Mouse (Mus musculus) heart, postnatal 0 days (tissue): ENCODE data around the gene Fam163a. TPM values are rescaled to one million over a fixed set of nuclear protein-coding genes. Genes with fewer than 3 reads are reported as not detected.

Experiments used
- ATAC-seq: fragments of 200-750 bp; cut with Nextera tagmentation; 2 replicates; pipeline ENCODE4 v1.8.0; 2017; ENCODE audit warnings: low read depth, moderate number of reproducible peaks, moderate library complexity; ENCODE audit not compliant: insufficient read depth
- DNase-seq: peaks from one replicate; pipeline ENCODE4 v3.0.0-alpha.2; 2016; ENCODE audit warnings: low spot score
- H3K27ac ChIP-seq: fragments of 300-500 bp; sonication (generic); 2 replicates; pipeline ENCODE4 v1.5.1; 2014; ENCODE audit warnings: low read depth, mild to moderate bottlenecking
- H3K27me3 ChIP-seq: fragments of 300-500 bp; sonication (generic); 2 replicates; pipeline ENCODE4 v1.6.1; 2014; ENCODE audit warnings: low read length, mixed read lengths; ENCODE audit not compliant: control insufficient read depth, insufficient read depth
- H3K36me3 ChIP-seq: fragments of 300-500 bp; sonication (generic); replicated peaks from 2 replicates; pipeline ENCODE4 v1.6.1; 2014; ENCODE audit warnings: low read length, mixed read lengths; ENCODE audit not compliant: control insufficient read depth, insufficient read depth
- H3K4me1 ChIP-seq: fragments of 300-500 bp; sonication (generic); 2 replicates; pipeline ENCODE4 v1.6.1; 2014; ENCODE audit warnings: antibody characterized with exemption; ENCODE audit not compliant: control insufficient read depth, insufficient read depth
- H3K4me2 ChIP-seq: fragments of 300-500 bp; sonication (generic); 2 replicates; pipeline ENCODE4 v1.6.1; 2014; ENCODE audit warnings: low read depth, mild to moderate bottlenecking, low read length, moderate library complexity
- H3K4me3 ChIP-seq: fragments of 300-500 bp; sonication (generic); 2 replicates; pipeline ENCODE4 v1.5.1; 2014; ENCODE audit warnings: low read depth, low read length
- H3K9ac ChIP-seq: fragments of 300-500 bp; sonication (generic); replicated peaks from 2 replicates; pipeline ENCODE4 v1.6.1; 2014; ENCODE audit warnings: low read depth, low read length, mixed read lengths
- H3K9me3 ChIP-seq: fragments of 300-500 bp; sonication (generic); replicated peaks from 2 replicates; pipeline ENCODE4 v1.6.1; 2016; ENCODE audit warnings: low read length; ENCODE audit not compliant: control insufficient read depth
- CTCF ChIP-seq: IDR thresholded peaks from 2 replicates; pipeline ENCODE4 v1.5.1; 2016; ENCODE audit warnings: antibody characterized with exemption, control low read depth, low read depth
- EP300 ChIP-seq: IDR thresholded peaks from 2 replicates; pipeline ENCODE4 v1.6.1; 2016; ENCODE audit warnings: antibody characterized with exemption, low read depth
- WGBS: fragments of 180-500 bp; shearing (Covaris S2); extraction: QIAGEN DNeasy Blood & Tissue Kit; methylation state at CpG from one replicate; pipeline ENCODE4 v1.1.7; 2014; 5-methylcytosine and 5-hydroxymethylcytosine counted together
- polyA plus RNA-seq: library from polyadenylated mRNA; unstranded; fragments of >200 nt; fragmentation: Nextera tagmentation; extraction: Ambion mirVana; gene quantifications from 2 replicates; pipeline ENCODE4 v1.2.1, GENCODE M21; 2015
- total RNA-seq: library from RNA; depleted of rRNA; stranded (reverse); fragments of >200 nt; gene quantifications from 2 replicates; pipeline ENCODE4 v1.2.3, GENCODE M21; 2014; ENCODE audit warnings: low replicate concordance

Gene Fam163a
- total and polyA plus RNA-seq, 2 experiments from 2014 or later = 1.6 to 1.8 TPM

GRCm38 (mm10) chr1:156221327-156221726 is 16.5 kb upstream of the Fam163a start:
- H3K4me3 ChIP-seq = no peak overlapping the region
- WGBS = 73% methylated on average over 2 of the region's 2 CpGs
- H3K27ac ChIP-seq = no peak overlapping the region

GRCm38 (mm10) chr1:156218573-156218972 is 13.7 kb upstream of the Fam163a start:
- peaks cover 29% of the 10 kb centered on the region for H3K4me1 ChIP-seq
- no peak overlapping the region for H3K4me3 ChIP-seq
- no peaks in the 10 kb centered on the region for H3K36me3 ChIP-seq
- TF ChIP-seq CTCF (no peak), EP300 (no peak)
- H3K9ac ChIP-seq = no peak overlapping the region
- H3K4me2 ChIP-seq = no peak overlapping the region
- H3K27me3 ChIP-seq = no peaks in the 10 kb centered on the region
- WGBS = 32% methylated on average over 2 of the region's 2 CpGs
- no peaks in the 10 kb centered on the region for H3K9me3 ChIP-seq
- ATAC-seq (peak; percentile 35; the same call in 1 of the 2 replicates), DNase-seq (peak; percentile 62)
- peak overlapping the region; percentile 78 for H3K27ac ChIP-seq

More at GRCm38 (mm10) chr1:156221327-156221726, 16.5 kb upstream of the Fam163a start:
- Histone ChIP-seq H3K4me2 (no peak overlapping the region), H3K27me3 (no peaks in the 10 kb centered on the region), H3K9ac (no peak overlapping the region), H3K36me3 (no peaks in the 10 kb centered on the region), H3K9me3 (no peaks in the 10 kb centered on the region), H3K4me1 (peaks cover 29% of the 10 kb centered on the region)
- DNase-seq (no peak), ATAC-seq (no peak)
- no peak for TF ChIP-seq CTCF
- no peak for TF ChIP-seq EP300

- H3K4me3 ChIP-seq = no peak overlapping the region
- peaks cover 24% of the 10 kb centered on the region for H3K4me1 ChIP-seq
- H3K36me3 ChIP-seq = no peaks in the 10 kb centered on the region
- no peak overlapping the region for H3K4me2 ChIP-seq
- TF ChIP-seq EP300 = no peak
- no peak for TF ChIP-seq CTCF
- H3K9me3 ChIP-seq = no peaks in the 10 kb centered on the region
- 14% methylated on average over 8 of the region's 8 CpGs for WGBS
- H3K9ac ChIP-seq = no peak overlapping the region; the same call in 1 of the 2 replicates
- peak; percentile 68 for DNase-seq
- peak overlapping the region; percentile 78 for H3K27ac ChIP-seq
- peak; percentile 39 for ATAC-seq
- no peaks in the 10 kb centered on the region for H3K27me3 ChIP-seq
Observed at GRCm38 (mm10) chr1:156217941-156218340, 13.1 kb upstream of the Fam163a start.

GRCm38 (mm10) chr1:156217393-156217792 is 12.6 kb upstream of the Fam163a start:
- DNase-seq (peak; percentile 80), ATAC-seq (peak; percentile 78)
- no peaks in the 10 kb centered on the region for H3K36me3 ChIP-seq
- H3K9me3 ChIP-seq = no peaks in the 10 kb centered on the region
- peaks cover 21% of the 10 kb centered on the region for H3K4me1 ChIP-seq
- no peak overlapping the region for H3K4me2 ChIP-seq
- peak overlapping the region; percentile 78 for H3K27ac ChIP-seq
- H3K9ac ChIP-seq = no peak overlapping the region
- no peaks in the 10 kb centered on the region for H3K27me3 ChIP-seq
- H3K4me3 ChIP-seq = no peak overlapping the region
- WGBS = 39% methylated on average over 3 of the region's 3 CpGs
- TF ChIP-seq CTCF (no peak), EP300 (no peak)

GRCm38 (mm10) chr1:156216249-156216648 is 11.4 kb upstream of the Fam163a start:
- no peaks in the 10 kb centered on the region for H3K9me3 ChIP-seq
- DNase-seq (no peak), ATAC-seq (no peak)
- WGBS = 70% methylated on average over 4 of the region's 4 CpGs
- no peak overlapping the region for H3K27ac ChIP-seq
- no peak overlapping the region for H3K9ac ChIP-seq
- no peaks in the 10 kb centered on the region for H3K27me3 ChIP-seq
- H3K4me3 ChIP-seq = no peak overlapping the region
- TF ChIP-seq CTCF (no peak), EP300 (no peak)
- peaks cover 13% of the 10 kb centered on the region for H3K4me1 ChIP-seq
- no peaks in the 10 kb centered on the region for H3K36me3 ChIP-seq
- no peak overlapping the region for H3K4me2 ChIP-seq

GRCm38 (mm10) chr1:156214651-156215050 is 9.8 kb upstream of the Fam163a start:
- no peak for TF ChIP-seq CTCF
- no peak for TF ChIP-seq EP300
- no peaks in the 10 kb centered on the region for H3K9me3 ChIP-seq
- DNase-seq (no peak), ATAC-seq (no peak)
- H3K36me3 ChIP-seq = no peaks in the 10 kb centered on the region
- no peaks in the 10 kb centered on the region for H3K27me3 ChIP-seq
- no peak overlapping the region for H3K4me3 ChIP-seq
- WGBS = 93% methylated on average over 8 of the region's 8 CpGs
- no peak overlapping the region for H3K27ac ChIP-seq
- no peak overlapping the region for H3K9ac ChIP-seq
- no peak overlapping the region for H3K4me2 ChIP-seq
- H3K4me1 ChIP-seq = peaks cover 13% of the 10 kb centered on the region
